Mouse (Mus musculus): Measurements from ENCODE around the gene Dolpp1.
"Not testable (repeated sequence)": the region's sequence is repeated elsewhere in the genome, so short reads cannot be mapped to it uniquely, and the experiment has no call there.

Gene Dolpp1

DNA sequence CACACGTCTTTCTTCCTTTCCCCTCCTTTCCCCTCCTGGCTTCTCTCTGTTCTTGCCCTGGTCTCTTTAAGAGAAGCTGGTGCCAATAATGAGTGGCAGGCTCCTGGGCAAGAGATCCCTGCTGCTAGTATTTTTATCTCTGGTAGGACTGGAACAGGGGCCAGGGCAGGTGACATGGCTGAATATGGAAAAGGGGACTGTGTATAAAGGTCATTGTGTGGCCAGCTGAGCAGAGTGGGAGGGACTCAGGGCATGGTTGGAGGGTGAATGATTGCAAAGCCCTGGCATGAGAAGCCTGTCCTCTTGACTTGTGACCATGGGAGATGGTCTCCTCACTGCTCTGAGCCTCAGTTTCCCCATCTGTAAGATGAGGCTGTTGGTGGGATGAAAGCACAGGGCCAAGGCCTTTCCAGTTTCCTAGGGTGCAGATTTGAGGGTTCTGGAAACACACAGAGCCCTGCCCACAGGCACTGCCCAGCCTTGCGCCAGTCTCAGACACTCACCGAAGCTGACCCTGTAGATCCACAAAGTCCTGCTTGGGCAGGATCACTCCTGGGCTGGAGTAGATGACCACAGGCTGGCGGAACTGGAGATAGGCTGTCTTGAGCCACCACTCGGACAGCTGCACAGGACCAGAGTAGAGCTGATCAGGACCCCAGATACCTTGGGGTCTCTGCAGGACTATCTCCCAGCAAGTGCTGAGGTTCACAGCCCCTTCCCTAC lies 17.6 kb downstream of the Dolpp1 start:
- no peak for DNase-seq (ENCODE audit: low spot score in 2 of 2)

DNA sequence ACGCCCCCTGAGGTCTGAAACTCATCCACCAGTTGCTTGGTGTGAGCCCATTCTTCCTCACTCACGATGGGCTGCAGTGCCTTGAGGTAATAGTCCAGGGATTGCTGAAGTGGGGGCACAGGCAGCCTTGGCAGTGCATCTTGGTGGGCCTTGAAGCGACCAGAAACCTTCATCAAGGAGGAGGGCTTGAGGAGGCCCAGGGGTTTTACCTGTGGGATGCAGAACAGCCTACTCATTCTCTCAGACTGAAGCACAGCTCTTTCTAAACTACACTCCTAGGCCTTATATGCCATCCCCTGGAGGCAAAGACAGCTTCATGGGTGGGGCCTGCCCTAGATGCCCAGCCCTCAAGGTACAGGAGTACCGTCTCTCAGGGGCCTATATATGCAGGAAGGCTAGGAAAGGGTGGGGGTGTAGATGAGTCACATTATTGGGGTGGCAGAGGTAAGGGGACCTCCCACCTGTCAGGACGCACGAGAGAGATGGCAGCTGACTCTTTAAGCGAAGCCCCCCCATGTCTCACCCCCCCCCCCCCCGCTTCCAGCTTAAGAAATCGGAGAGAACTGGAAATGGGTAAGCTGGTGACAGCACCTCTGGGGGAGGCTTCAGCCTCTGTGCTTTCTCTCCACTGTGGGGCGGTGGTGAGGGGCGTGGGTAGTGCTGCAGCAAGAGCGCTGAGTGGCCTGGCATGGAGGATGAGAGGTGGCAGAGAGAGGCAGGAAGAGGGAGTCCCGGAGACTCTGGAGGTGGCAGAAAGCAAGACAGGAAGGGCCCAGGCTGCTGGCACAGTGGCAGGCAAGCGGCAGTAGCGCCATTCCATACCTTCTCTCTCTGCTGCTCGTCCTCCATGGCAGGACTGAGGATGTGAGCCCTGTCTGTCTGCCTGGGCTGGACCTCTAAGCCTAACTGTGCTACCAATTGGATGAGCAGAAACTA lies 21.3 kb downstream of the Dolpp1 start:
- DNase-seq (ENCODE audit: low spot score in 2 of 2): no peak

DNA sequence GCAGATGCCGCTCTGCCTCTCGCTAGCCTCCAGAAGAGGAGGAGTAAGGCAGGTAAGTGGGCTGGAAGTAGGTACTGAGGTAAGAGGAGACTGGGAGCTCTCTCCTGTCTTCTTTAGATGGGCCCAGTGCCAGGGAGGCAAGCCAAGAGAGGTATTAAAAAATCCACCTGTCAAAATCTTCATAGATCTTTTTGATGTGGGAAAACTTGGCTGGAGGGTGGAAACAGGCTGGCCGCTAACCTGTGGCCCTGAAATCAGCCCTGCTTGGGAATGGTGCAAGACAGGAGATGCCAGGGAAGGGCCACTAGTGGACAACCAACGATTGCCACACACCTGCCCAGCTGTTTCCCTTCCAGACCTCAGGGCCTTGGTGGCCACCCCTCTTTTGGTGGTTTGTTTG lies 22.0 kb downstream of the Dolpp1 start:
- DNase-seq (ENCODE audit: low spot score in 2 of 2): no peak

DNA sequence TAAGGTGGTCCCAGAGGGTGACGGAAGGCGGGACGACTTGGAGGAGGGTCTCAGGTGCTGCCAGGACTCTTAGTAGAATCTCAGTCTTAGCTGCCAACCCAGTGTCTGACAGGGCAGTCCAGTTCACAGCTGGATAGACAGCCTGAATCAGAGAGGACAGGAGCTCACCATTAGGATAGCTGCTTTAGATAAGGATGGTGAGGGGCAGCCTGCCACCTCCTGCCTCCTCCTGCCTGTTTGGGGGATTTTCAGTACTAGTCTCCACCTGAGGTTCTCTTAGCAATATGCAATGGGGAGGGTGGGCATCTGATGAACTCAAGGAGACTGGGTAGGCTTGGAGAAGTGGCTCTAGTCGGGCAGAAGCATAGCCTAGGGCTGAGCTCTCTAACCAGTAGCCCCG lies 22.6 kb downstream of the Dolpp1 start:
- DNase-seq (ENCODE audit: low spot score in 2 of 2): no peak

DNA sequence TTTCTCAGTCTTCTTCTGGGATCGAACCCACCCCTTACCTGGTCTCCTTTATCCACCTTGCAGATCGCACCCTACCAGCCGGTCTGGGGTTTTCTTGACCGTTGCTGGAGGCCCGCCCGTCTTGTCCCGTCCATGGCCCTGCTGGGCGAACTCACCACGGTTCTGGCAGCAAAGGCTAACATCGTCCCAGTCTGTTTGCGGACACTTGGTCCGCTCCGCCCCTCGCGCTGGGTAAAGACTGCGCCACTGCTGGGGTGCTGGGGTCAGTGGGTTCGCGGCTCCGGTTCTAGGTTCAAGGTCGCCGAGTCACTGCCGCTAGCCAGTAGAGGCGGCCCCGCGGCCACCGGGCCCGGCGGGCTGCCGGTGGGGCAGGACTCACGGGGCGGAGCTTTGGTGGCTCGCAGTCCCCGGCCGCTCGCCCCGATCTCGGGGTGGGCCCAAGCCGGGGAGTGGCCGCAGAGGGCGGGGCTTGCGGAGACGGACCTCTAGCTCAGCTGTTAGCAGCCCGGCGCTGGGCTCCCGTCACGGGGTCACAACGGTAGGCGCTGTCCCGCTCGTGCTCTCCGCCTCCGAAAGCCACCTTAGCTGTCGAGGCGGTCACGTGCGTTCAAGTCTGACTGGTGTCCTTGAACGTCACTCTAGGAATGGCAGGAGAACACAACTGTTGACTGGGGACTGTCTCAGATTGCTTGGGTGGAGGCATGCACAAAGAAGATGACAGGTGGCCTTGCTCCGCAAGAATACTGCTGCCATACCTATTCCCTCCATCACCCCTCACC lies 23.3 kb downstream of the Dolpp1 start, which contains the start of gene Crat:
Gene Crat (minus strand): TSS at position 657 of the 779 bp plus-strand sequence.
- peak; percentile 55 to 70 for DNase-seq (ENCODE audit: low spot score in 2 of 2)

DNA sequence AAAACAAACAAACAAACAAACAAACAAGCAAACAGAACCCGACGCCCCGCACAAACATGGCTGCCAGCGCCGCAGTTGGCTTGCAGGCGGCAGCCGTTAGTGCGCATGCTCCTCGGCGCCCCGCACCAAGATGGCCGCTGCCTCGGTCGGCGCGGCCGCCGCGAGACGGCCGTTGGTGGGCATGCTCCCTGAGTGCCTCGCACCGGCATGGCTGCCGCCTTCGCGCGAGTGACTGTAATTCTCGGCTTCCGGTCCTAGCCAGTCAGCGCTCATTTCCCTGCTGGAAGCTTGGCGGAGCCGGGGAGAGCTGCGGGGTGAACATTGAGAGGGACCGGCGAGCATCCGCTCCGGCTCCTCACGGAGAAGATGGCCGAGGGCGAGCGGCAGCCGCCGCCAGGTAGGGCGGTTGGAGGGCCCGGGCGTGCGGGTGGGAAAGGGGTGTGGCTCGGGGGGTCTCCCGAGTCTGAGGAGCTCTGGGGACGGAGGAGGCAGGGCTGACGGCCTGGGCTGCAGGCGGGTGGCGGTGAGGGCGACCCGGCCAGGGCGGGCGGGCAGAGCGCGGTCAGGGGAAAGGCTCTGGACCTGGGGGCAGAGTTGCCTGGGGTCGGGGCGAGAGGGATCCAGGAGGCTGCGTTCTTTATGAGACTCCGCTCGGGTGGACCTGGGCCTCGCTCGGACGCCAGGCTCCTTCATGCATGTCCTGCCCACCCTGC lies 24.0 kb downstream of the Dolpp1 start, which contains the start of gene Ptpa:
Gene Ptpa (plus strand): TSS at position 104 of the 713 bp plus-strand sequence.
- peak; percentile 92 to 96 for DNase-seq (ENCODE audit: low spot score in 2 of 2)

DNA sequence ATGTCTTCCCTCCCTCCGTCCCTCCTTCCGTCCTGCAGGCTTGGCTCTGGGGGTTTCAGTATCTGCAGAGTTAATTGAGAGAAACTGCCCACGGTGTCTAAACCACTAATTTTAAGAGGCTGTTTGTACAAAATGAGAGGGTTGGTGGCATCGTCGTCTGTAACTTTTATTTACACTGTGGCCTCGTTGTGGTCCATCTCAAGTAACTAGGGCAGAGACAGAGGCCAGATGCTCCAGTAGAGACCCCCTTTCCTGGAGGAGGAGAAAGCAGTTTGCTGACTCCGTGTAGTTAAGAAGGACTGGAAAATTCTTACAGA lies 24.6 kb downstream of the Dolpp1 start:
- no peak for DNase-seq (ENCODE audit: low spot score in 2 of 2)

DNA sequence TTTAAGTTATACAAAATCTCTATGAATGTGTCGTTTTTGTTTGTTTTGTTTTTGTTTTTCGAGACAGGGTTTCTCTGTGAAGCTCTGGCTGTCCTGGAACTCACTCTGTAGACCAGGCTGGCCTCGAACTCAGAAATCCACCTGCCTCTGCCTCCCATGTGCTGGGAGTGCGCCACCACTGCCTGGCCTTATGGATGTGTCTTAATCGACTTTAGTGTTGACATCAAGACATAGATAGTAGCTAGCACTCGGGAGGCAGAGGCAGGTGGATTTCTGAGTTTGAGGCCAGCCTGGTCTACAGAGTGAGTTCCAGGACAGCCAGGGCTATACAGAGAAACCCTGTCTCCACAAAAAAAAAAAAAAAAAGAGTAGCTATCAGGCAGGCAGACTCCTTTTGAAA lies 25.1 kb downstream of the Dolpp1 start:
- not testable (repeated sequence) for DNase-seq (ENCODE audit: low spot score in 2 of 2)

DNA sequence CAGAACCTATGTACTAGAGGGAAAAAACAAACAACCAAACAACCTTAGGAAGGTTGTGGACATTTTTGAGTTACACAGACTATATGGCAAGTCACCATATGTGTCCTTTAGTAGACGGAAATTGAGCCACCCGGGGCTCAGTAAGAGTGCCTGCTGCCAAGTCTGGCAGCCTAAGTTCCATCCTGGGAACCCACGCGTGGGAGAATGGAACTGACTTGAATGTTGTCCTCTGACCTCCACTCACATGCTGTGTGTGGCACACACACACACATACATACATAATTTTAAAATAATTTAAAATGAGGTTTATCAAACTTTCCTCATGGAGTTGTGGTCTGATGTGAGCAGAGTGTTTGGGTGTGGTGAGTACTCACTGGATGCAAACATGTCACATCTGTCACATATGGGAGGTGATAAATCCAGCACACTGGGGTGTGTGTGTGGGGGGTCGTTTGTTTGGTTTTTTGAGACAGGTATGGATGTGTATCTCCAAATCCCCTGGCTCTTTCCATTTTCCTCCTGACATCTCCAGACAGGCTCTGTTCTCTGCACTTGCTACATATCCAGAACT lies 25.6 kb downstream of the Dolpp1 start:
- no peak for DNase-seq (ENCODE audit: low spot score in 2 of 2)

DNA sequence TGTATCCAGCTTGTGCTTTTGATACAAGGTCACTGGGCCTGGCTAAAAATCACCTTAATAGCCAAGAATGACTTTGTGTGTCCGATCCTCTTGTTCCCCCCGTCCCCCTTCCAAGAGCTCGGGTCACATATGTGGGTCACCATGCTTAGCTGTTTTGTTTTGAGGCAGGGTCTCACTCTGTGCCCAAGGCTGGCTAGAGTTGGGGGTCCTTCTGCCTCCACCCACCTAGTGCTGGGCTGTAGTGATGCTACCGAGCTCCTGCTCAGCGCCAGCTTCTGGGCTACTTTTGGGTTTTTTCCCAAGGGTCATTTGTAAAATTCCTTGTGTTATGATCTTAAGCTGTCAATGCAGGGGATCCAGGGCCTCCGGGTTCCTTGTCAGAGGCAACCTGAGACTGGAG lies 26.2 kb downstream of the Dolpp1 start:
- no peak for DNase-seq (ENCODE audit: low spot score in 2 of 2)

DNA sequence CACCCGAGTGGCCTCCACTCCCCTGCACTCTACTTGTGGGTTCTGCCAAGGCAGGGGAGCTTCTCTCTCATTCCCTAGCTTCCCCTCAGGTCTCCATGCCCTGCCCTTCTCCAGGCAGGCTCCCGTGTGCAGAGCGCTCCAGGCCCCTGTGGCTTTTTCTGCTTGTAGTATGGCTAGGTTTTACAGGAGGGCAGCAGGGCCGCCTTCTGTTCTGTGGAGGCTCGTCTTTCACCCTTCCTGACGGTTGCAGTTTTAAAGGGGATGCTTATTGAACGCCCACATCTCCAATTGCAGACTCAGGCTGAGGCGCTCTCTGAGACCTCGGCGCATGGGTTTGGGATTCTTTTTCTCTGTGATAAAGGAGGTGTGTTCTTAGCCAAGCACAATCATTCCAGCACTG lies 27.1 kb downstream of the Dolpp1 start:
- no peak for DNase-seq (ENCODE audit: low spot score in 2 of 2)

DNA sequence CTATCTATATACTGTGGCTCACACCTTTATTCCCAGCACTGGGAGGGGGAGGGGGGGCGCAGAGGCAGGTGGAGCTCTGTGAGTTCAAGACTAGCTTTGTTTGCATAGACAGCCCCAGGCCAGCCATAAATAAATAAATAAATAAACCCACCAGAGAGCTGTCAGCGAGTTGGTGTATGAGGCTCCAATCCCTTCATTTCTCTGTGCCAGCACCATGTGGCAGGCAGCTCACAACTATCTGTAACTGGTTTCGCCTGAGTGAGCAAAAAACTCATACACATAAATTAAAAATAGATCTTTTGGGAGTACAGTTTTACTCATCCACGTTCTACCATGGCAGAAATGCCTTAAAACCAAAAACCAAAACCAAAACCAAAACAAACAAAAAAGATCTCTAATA lies 29.4 kb downstream of the Dolpp1 start:
- no peak for DNase-seq (ENCODE audit: low spot score in 2 of 2)

DNA sequence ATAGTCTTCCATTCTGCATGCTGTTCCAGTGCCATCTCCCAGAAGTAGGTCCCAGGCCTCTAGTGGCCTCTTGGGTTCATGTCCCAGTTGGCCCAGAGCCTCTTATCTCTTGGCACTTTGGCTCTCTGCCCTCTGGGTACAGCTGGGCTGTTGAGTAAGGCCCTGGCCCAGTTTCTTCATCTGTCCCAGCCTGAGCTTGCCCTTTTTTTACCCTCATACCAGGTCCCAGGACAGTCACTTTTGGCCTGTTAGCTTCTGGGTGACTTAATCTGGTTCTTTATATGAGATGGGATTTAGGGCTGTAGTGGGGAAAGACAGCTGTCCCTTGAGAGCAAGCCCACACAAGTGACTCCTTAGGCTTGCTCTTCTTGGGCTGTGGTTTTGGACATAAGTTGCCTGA lies 37.1 kb downstream of the Dolpp1 start:
- no peak for DNase-seq (ENCODE audit: low spot score in 2 of 2)

DNA sequence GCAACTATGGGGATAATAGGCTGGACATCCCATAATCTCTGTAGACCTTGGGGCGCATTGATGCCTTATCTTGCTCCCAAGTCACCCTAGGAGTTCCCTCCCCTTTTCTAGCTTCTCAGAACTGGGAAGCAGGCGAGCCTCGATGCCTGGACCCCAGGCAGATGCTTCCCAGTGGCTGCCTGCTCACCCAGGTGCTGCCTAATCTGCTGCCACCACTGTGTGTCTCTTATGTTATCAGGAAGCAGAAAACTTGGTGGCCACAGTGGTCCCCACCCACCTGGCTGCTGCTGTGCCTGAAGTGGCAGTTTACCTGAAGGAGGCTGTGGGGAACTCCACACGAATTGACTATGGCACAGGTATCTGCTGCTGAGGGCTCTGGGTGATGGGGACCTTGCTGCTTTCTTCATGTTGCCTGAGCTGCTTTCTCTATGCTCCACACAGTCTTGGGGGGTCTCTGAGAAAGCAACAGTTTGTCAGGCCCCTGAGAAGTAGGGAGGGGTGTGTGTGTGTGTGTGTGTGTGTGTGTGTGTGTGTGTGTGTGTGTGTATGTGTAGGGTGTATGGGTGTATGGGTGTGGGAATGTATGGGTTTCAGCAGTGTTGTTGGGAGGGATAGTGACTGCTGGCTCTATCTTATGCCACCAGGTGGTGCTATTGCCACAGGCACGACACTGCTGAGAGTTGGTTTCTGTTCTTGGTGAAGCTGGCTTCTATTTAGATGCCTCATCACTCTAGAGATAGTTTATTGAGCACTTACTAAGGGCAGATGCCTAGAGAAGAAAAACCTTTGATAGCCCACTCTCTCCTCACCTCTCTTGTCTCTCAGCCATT lies 43.5 kb downstream of the Dolpp1 start:
- DNase-seq (ENCODE audit: low spot score in 2 of 2): peak; percentile 28 to 73

DNA sequence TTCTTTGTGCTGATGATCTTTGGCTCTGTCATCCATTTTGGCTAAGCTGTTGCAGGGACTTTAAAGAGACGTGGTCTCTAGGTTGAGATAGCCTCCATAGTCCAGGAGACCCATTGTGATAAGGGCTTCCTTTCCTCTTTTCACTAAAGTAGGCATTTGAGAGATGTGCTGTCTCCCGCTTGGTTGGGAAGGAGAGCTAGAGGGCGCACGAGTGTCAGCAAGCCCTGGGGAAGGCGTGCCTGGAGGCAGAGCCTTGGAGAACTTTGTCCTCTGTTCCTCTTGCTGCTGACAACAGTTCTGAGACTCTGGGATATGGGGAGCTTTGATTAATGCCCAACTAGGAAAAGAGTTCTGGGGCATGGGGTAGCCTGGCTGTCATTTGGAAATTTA lies 44.1 kb downstream of the Dolpp1 start:
- no peak for DNase-seq (ENCODE audit: low spot score in 2 of 2)

DNA sequence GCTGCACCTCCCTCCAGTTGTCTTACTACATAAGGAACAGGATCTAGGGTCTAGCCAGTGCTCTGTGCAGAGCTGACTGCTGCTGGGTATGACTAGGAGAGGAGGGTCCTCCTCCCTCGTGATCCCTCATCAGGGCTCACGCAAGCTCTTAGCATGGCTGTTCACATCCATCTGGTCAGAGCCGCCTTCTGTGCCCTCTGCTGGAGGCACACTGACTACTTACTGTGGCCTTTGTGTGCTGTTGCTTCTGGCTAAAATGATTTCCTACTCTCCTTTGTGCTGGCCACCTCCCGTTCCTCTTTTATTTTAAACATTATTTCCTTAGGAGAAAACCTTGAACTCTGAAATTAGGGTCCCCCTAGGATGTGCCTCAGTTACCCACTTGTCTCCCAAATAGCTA lies 44.8 kb downstream of the Dolpp1 start:
- DNase-seq (ENCODE audit: low spot score in 2 of 2): no peak

DNA sequence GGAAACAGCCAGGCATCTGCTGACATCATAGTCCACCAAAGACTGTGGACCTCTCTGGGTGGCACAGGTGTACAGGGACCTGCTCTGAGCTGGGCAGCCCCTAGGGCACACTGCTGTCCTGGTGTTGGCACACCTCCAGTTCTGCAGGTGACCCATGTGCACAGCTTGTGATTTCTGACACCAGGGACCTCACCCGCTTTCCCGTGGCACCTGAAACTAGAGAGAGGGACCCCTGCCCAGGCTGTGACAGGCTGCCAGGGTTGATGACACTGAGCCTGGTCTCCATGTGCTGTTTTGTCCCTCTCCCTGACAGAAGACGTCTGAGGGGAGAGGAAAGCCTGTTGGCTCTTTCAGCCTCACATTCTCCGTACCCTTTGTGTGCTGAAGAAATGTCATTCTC lies 45.7 kb downstream of the Dolpp1 start:
- no peak for DNase-seq (ENCODE audit: low spot score in 2 of 2)

DNA sequence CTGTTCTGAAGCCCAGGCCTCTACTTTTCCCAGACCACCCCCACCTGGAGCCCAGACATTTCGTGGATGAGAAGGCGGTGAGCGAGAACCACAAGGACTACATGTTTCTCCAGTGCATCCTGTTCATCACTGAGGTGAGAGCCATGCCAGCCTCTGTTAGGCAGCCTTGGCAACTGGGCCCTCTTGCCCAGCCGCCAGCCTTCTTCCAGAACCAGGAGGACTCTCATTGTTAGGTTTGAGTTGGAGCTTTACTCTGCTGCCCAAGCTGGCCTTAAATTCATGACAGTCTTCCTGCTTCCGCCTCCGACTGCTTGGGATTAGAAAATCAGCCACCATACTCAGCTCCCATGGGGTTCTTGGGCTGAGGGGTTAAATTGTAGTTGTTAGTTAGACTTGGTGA lies 47.6 kb downstream of the Dolpp1 start:
- no peak for DNase-seq (ENCODE audit: low spot score in 2 of 2)

DNA sequence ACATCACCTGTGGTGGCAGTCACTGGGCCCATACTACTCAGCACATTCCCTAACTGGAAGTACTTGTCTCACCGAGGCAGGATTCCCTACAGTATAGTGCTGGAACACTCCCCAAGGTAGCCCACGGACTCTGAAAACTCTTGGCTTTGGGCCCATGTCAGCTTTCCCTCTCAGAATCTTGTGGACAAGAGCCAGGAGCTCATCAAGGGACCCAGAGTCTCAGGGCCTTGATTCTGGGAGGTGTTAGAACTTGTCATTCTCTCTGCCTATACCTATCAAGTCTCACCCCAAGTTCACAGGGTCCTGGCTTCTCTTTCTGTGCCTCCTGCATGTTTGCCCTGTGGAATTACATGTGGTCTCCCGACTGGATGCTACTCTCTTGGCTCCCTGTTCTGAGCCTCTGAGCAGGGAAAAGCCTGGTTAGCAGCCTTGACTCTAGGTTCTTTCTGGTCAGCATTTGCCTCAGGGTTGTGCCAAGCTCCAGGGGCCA lies 48.2 kb downstream of the Dolpp1 start:
- DNase-seq (ENCODE audit: low spot score in 2 of 2): no peak

All from thymus, postnatal 10 days (tissue).